Comparison of ENCODE assay signal across 17 mouse cellular contexts in genomic region chr4:104828939-104829338, GRCm38 (mm10). TPM values are rescaled to one million over a fixed set of nuclear protein-coding genes. Genes with fewer than 3 reads are reported as not detected.
A peak's percentile ranks its signal among the peaks of the same experiment; 100 is the strongest.
DNase-seq lines count a peak whose midpoint lies in the region; TF ChIP-seq lines count a peak whose summit lies in the region.
"Had no signal": no experiment of that assay in that cellular context is flagged by ENCODE, and none has a peak within 500 bp of the region (broad histone marks: within the 10 kb centered on the region; RNA-seq: fewer than 3 reads in every experiment).

No protein-coding gene starts in this region.

- DNase-seq in gastrocnemius, postnatal 10 days: peak; percentile 15
- DNase-seq in gastrocnemius, postnatal 14 days: no peak
- DNase-seq in left cerebral cortex, postnatal 14 days (ENCODE audit: low spot score in 2 of 2): peak; percentile 33 to 47
- DNase-seq in left cerebral cortex, postnatal 36 days (ENCODE audit: low spot score in 2 of 2): no peak
- DNase-seq in brain, embryonic 14.5 days (ENCODE audit: low read depth): peak; percentile 69
- DNase-seq in layer of hippocampus, postnatal 36 days: peak; percentile 10 to 15
- DNase-seq in urinary bladder, postnatal 10 days (ENCODE audit: low spot score): no peak

- no peak for TF ChIP-seq POLR2A in brain, embryonic 14.5 days (IDR thresholded peaks at IDR 0.05; ENCODE audit: borderline replicate concordance, extremely low read depth, insufficient read depth, insufficient read length, poor library complexity, severe bottlenecking)

- TF ChIP-seq CTCF in brain, embryonic 14.5 days (IDR thresholded peaks at IDR 0.05; ENCODE audit: borderline replicate concordance, extremely low read depth, insufficient read depth, insufficient read length): no peak

- intact Hi-C loops in gastrocnemius, postnatal 14 days (cut with DNase I; ENCODE audit: low total_unique reads): no loop called here
- intact Hi-C loops in left cerebral cortex, postnatal 14 days (cut with DNase I): no loop called here
- intact Hi-C loops in left cerebral cortex, postnatal 36 days (cut with DNase I): no loop called here

RNA-seq across cellular contexts. Expression of gene Gm17662, which starts 28.2 kb away (rescaled TPM):
- total RNA-seq in gastrocnemius, postnatal 10 days (2021): not detected
- not detected for total RNA-seq in gastrocnemius, postnatal 14 days (2021)
- total RNA-seq in left cerebral cortex, postnatal 14 days (2021): not detected
- total RNA-seq in left cerebral cortex, postnatal 36 days (2021): not detected
- not detected in 2 replicates for polyA plus RNA-seq in brain, embryonic 14.5 days (2012; rRNA removed)
- total RNA-seq in layer of hippocampus, postnatal 36 days (2021): not detected
- total RNA-seq: adrenal gland, adult 18-20 months; hematopoietic stem cell, adult 5-6 weeks; layer of hippocampus, postnatal 14 days; megakaryocyte progenitor cell, adult 5-6 weeks had no signal
- polyA plus RNA-seq: embryonic facial prominence, embryonic 15.5 days; heart, embryonic 10.5 days; intestine, embryonic 16.5 days; liver, embryonic 15.5 days; Patski; stomach, embryonic 15.5 days had no signal

RNA-seq across cellular contexts. Expression of gene C8a, which starts 47.3 kb away (rescaled TPM):
- total RNA-seq in gastrocnemius, postnatal 10 days (2021): not detected
- not detected for total RNA-seq in gastrocnemius, postnatal 14 days (2021)
- under 1 TPM in 1 of 2 experiments, not detected in 1; 0.49 TPM for total RNA-seq in left cerebral cortex, postnatal 14 days (2021)
- not detected for total RNA-seq in left cerebral cortex, postnatal 36 days (2021)
- polyA plus RNA-seq in brain, embryonic 14.5 days (2012; rRNA removed): 0.04 and 0.06 TPM in 2 replicates
- total RNA-seq in layer of hippocampus, postnatal 36 days (2021): not detected
- total RNA-seq: hematopoietic stem cell, adult 5-6 weeks; layer of hippocampus, postnatal 14 days; megakaryocyte progenitor cell, adult 5-6 weeks had no signal
- polyA plus RNA-seq: embryonic facial prominence, embryonic 15.5 days; Patski had no signal

Comparison
In these comparisons a context has a peak if more than half of its experiments do, and no peak if none do; other contexts are left out.
1. DNase-seq: peak in gastrocnemius, postnatal 10 days (single experiment), left cerebral cortex, postnatal 14 days (2 of 2), brain, embryonic 14.5 days (single experiment) and layer of hippocampus, postnatal 36 days (2 of 2); none in gastrocnemius, postnatal 14 days (single experiment), left cerebral cortex, postnatal 36 days (0 of 2) and urinary bladder, postnatal 10 days (single experiment).